Mouse (Mus musculus) spleen, adult 2 months (tissue): ENCODE measurements around the gene Fam24a.

Experiments used
- CTCF ChIP-seq: fragments of 200-500 bp; IDR thresholded peaks from 2 replicates; pipeline ENCODE4 v1.5.1; 2011; ENCODE audit warnings: mild to moderate bottlenecking, inconsistent platforms; ENCODE audit not compliant: insufficient read depth, insufficient read length, insufficient replicate concordance; ENCODE audit errors: extremely low read depth
- POLR2A ChIP-seq: fragments of 200-500 bp; IDR thresholded peaks from 2 replicates; pipeline ENCODE4 v1.6.1; 2011; ENCODE audit warnings: low read depth, low read length, inconsistent platforms

DNA sequence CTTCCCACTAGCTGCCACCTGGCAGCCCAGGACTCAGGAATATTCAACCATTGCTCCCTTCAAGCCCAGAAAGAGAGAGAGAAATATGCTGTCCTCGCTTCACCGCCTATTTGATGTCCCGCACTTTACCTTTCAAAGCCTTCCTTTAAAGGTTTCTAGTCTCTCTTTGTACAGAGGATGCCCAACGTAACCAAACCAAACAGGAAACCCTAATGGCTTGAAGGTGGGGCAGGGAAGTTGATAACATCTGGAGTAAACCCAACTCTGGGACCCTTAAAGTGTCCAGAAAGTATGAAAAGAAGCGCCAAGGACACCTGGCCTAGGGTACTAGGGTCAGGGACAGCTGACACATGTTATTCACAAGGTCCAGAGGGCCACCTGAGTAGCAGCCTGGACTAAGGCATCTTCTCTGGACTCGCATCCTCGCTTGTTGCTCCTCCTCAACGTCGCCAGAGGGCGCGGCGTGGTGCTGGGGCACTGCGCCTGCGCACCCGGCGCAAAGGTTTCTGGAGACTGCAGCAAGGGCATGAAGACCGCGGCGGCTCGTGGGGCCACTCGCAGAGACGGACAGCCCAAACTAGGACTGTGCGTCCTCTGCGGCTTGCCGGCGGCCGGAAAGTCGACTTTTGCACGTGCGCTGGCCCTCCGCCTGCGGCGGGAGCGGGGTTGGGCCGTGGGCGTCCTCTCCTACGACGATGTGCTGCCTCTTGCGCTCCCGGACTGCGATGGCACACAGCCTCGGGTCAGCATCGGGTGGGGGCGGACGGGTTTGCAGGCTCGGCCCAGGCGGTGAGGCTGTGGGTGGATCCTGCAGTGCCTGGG, 37.2 kb downstream of the Fam24a start, which contains the start of gene Pstk:
- TF ChIP-seq CTCF: peak; percentile 85
- TF ChIP-seq POLR2A: peak; percentile 69
